Mouse (Mus musculus) liver, embryonic 16.5 days (tissue): ENCODE data around the gene Arrdc5. TPM values are rescaled to one million over a fixed set of nuclear protein-coding genes. Genes with fewer than 3 reads are reported as not detected.
A peak's percentile ranks its signal among the peaks of the same experiment; 100 is the strongest.

Source experiments
- ATAC-seq: fragments of 200-750 bp; cut with Nextera tagmentation; 2 replicates; pipeline ENCODE4 v1.8.0; 2017; ENCODE audit warnings: low read depth, mild to moderate bottlenecking, moderate number of reproducible peaks, moderate library complexity
- H3K27ac ChIP-seq: fragments of 300-500 bp; sonication (generic); 2 replicates; pipeline ENCODE4 v1.5.1; 2014; ENCODE audit warnings: mild to moderate bottlenecking, low read length
- H3K27me3 ChIP-seq: fragments of 300-500 bp; sonication (generic); 2 replicates; pipeline ENCODE4 v1.6.1; 2014; ENCODE audit warnings: low read depth, low read length, mixed read lengths; ENCODE audit not compliant: control insufficient read depth, insufficient read depth
- H3K36me3 ChIP-seq: fragments of 300-500 bp; sonication (generic); 2 replicates; pipeline ENCODE4 v1.6.1; 2014; ENCODE audit warnings: mild to moderate bottlenecking; ENCODE audit not compliant: control insufficient read depth, insufficient read depth
- H3K4me1 ChIP-seq: fragments of 300-500 bp; sonication (generic); 2 replicates; pipeline ENCODE4 v1.6.1; 2014; ENCODE audit warnings: low read depth, low read length, mixed read lengths; ENCODE audit not compliant: control insufficient read depth
- H3K4me2 ChIP-seq: fragments of 300-500 bp; sonication (generic); 2 replicates; pipeline ENCODE4 v1.6.1; 2014; ENCODE audit warnings: low read depth, low read length, mixed read lengths
- H3K4me3 ChIP-seq: fragments of 300-500 bp; sonication (generic); 2 replicates; pipeline ENCODE4 v1.5.1; 2014; ENCODE audit warnings: low read depth, mild to moderate bottlenecking, low read length
- H3K9ac ChIP-seq: fragments of 300-500 bp; sonication (generic); 2 replicates; pipeline ENCODE4 v1.6.1; 2014; ENCODE audit warnings: low read depth, low read length
- H3K9me3 ChIP-seq: fragments of 300-500 bp; sonication (generic); replicated peaks from 2 replicates; pipeline ENCODE4 v1.6.1; 2016; ENCODE audit warnings: low read length; ENCODE audit not compliant: control insufficient read depth
- WGBS: fragments of 180-500 bp; shearing (Covaris S2); extraction: QIAGEN DNeasy Blood & Tissue Kit; methylation state at CpG from one replicate; pipeline ENCODE4 v1.1.7; 2014; ENCODE audit not compliant: insufficient replicate concordance; 5-methylcytosine and 5-hydroxymethylcytosine counted together
- polyA plus RNA-seq: library from polyadenylated mRNA; unstranded; fragments of >200 nt; fragmentation: Nextera tagmentation; extraction: Ambion mirVana; gene quantifications from 2 replicates; pipeline ENCODE4 v1.2.1, GENCODE M21; 2015

Gene Arrdc5
- polyA plus RNA-seq, 1 experiment from 2014 or later, result not detected

- peak overlapping the region; percentile 56 for H3K4me3 ChIP-seq
- no peak for ATAC-seq
- peaks cover 60% of the 10 kb centered on the region for H3K4me1 ChIP-seq
- WGBS, result 20% methylated on average over 3 of the region's 3 CpGs
- peak overlapping the region; percentile 70 for H3K4me2 ChIP-seq
- H3K9me3 ChIP-seq, result no peaks in the 10 kb centered on the region
- peaks cover 9% of the 10 kb centered on the region for H3K36me3 ChIP-seq
- H3K9ac ChIP-seq, result peak overlapping the region; percentile 54
- H3K27me3 ChIP-seq, result no peaks in the 10 kb centered on the region
- H3K27ac ChIP-seq, result peak overlapping the region; percentile 90
These were observed 11.2 kb downstream of the Arrdc5 start for GRCm38 (mm10) chr17:56288866-56289265.

GRCm38 (mm10) chr17:56287830-56288229 is 12.3 kb downstream of the Arrdc5 start:
- H3K4me3 ChIP-seq, result peak overlapping the region; percentile 42
- peak; percentile 44 for ATAC-seq
- H3K27ac ChIP-seq, result peak overlapping the region; percentile 90
- H3K9ac ChIP-seq, result peak overlapping the region; percentile 57
- H3K36me3 ChIP-seq, result peaks cover 13% of the 10 kb centered on the region
- WGBS, result 32% methylated on average over 3 of the region's 3 CpGs
- H3K4me2 ChIP-seq, result peak overlapping the region; percentile 54
- peaks cover 60% of the 10 kb centered on the region for H3K4me1 ChIP-seq
- no peaks in the 10 kb centered on the region for H3K9me3 ChIP-seq
- H3K27me3 ChIP-seq, result no peaks in the 10 kb centered on the region

- 89% methylated on average over 11 of the region's 11 CpGs for WGBS
- no peak for ATAC-seq
- Histone ChIP-seq H3K27ac (no peak overlapping the region), H3K4me1 (peaks cover 54% of the 10 kb centered on the region), H3K9ac (no peak overlapping the region), H3K4me3 (no peak overlapping the region), H3K9me3 (no peaks in the 10 kb centered on the region), H3K4me2 (no peak overlapping the region), H3K36me3 (peaks cover 17% of the 10 kb centered on the region), H3K27me3 (no peaks in the 10 kb centered on the region)
These were observed 14.1 kb downstream of the Arrdc5 start for GRCm38 (mm10) chr17:56285995-56286394.

GRCm38 (mm10) chr17:56283316-56283715 is 16.8 kb downstream of the Arrdc5 start:
- Histone ChIP-seq H3K9ac (no peak overlapping the region), H3K27me3 (no peaks in the 10 kb centered on the region), H3K4me2 (no peak overlapping the region), H3K27ac (no peak overlapping the region), H3K9me3 (no peaks in the 10 kb centered on the region), H3K4me3 (no peak overlapping the region), H3K4me1 (peaks cover 35% of the 10 kb centered on the region), H3K36me3 (peaks cover 20% of the 10 kb centered on the region)
- 71% methylated on average over 8 of the region's 8 CpGs for WGBS
- no peak for ATAC-seq

- ATAC-seq, result no peak
- Histone ChIP-seq H3K27ac (no peak overlapping the region), H3K9me3 (no peaks in the 10 kb centered on the region), H3K27me3 (no peaks in the 10 kb centered on the region), H3K4me1 (peaks cover 35% of the 10 kb centered on the region), H3K36me3 (peaks cover 20% of the 10 kb centered on the region), H3K4me3 (no peak overlapping the region), H3K4me2 (no peak overlapping the region), H3K9ac (no peak overlapping the region)
- WGBS, result 77% methylated on average over 4 of the region's 4 CpGs
These were observed 17.3 kb downstream of the Arrdc5 start for GRCm38 (mm10) chr17:56282802-56283201.

- no peak overlapping the region for H3K9ac ChIP-seq
- H3K27ac ChIP-seq, result 0 out of 2 replicates have a peak overlapping the region, but pooled peaks have one; percentile 6
- WGBS, result 61% methylated on average over 12 of the region's 12 CpGs
These were observed 18.9 kb downstream of the Arrdc5 start for GRCm38 (mm10) chr17:56281193-56281592.

GRCm38 (mm10) chr17:56279481-56280155 is 20.5 kb downstream of the Arrdc5 start:
- Histone ChIP-seq H3K4me3 (no peak overlapping the region), H3K9ac (no peak overlapping the region), H3K9me3 (no peaks in the 10 kb centered on the region), H3K4me2 (no peak overlapping the region), H3K27me3 (no peaks in the 10 kb centered on the region), H3K27ac (no peak overlapping the region), H3K4me1 (peaks cover 38% of the 10 kb centered on the region), H3K36me3 (peaks cover 12% of the 10 kb centered on the region)
- ATAC-seq, result no peak
- 89% methylated on average over 12 of the region's 12 CpGs for WGBS

More at GRCm38 (mm10) chr17:56281193-56281592, 18.9 kb downstream of the Arrdc5 start:
- Histone ChIP-seq H3K4me3 (no peak overlapping the region), H3K36me3 (peaks cover 20% of the 10 kb centered on the region), H3K9me3 (no peaks in the 10 kb centered on the region), H3K4me1 (peaks cover 30% of the 10 kb centered on the region), H3K4me2 (no peak overlapping the region), H3K27me3 (no peaks in the 10 kb centered on the region)
- ATAC-seq, result no peak

GRCm38 (mm10) chr17:56278340-56278739 is 21.7 kb downstream of the Arrdc5 start:
- ATAC-seq, result no peak
- 82% methylated on average over 5 of the region's 5 CpGs for WGBS
- H3K4me2 ChIP-seq, result no peak overlapping the region
- peak overlapping the region; percentile 53; the same call in 1 of the 2 replicates for H3K9ac ChIP-seq
- H3K36me3 ChIP-seq, result peaks cover 10% of the 10 kb centered on the region
- H3K27me3 ChIP-seq, result no peaks in the 10 kb centered on the region
- no peak overlapping the region for H3K4me3 ChIP-seq
- peaks cover 47% of the 10 kb centered on the region for H3K4me1 ChIP-seq
- H3K9me3 ChIP-seq, result no peaks in the 10 kb centered on the region
- H3K27ac ChIP-seq, result no peak overlapping the region

- WGBS, result 19% methylated on average over 2 of the region's 2 CpGs
- Histone ChIP-seq H3K4me1 (peaks cover 55% of the 10 kb centered on the region), H3K4me3 (peak overlapping the region; percentile 79), H3K27ac (peak overlapping the region; percentile 90), H3K4me2 (peak overlapping the region; percentile 88), H3K27me3 (no peaks in the 10 kb centered on the region), H3K9ac (peak overlapping the region; percentile 53), H3K36me3 (peaks cover 7% of the 10 kb centered on the region), H3K9me3 (no peaks in the 10 kb centered on the region)
- no peak for ATAC-seq
These were observed 22.6 kb downstream of the Arrdc5 start for GRCm38 (mm10) chr17:56277567-56277893.
